Mouse (Mus musculus) spleen, adult 2 months (tissue): ENCODE data around the gene Ang5.

Source experiments
- CTCF ChIP-seq: fragments of 200-500 bp; IDR thresholded peaks from 2 replicates; pipeline ENCODE4 v1.5.1; 2011; ENCODE audit warnings: mild to moderate bottlenecking, inconsistent platforms; ENCODE audit not compliant: insufficient read depth, insufficient read length, insufficient replicate concordance; ENCODE audit errors: extremely low read depth
- POLR2A ChIP-seq: fragments of 200-500 bp; IDR thresholded peaks from 2 replicates; pipeline ENCODE4 v1.6.1; 2011; ENCODE audit warnings: low read depth, low read length, inconsistent platforms

DNA sequence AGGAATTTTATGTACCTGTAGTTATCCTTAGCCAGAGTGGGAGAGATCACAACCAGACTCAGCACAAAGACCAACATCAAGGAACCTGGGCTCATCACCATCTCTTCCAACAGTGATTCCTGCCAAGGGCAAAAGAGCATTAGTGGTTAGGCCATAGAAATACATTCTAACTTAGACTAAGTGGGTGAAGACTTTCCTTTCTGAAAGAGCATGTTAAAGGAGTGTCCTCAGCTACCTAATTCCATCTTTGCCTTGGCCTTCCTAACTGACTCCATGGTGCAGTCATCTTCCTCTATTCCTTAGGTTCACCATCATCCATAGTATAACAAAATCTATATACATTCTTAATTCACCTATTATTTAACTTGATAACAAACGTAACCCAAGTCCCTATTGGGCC lies 45.3 kb downstream of the Ang5 start, which contains the start of gene Ang6:
- TF ChIP-seq POLR2A (no peak), CTCF (no peak)
